Mouse (Mus musculus) heart, embryonic 14.5 days (tissue): ENCODE data around the gene Aurka. TPM values are rescaled to one million over a fixed set of nuclear protein-coding genes. Genes with fewer than 3 reads are reported as not detected.
A peak's percentile ranks its signal among the peaks of the same experiment; 100 is the strongest.

Experiments used
- ATAC-seq: fragments of 200-750 bp; cut with Nextera tagmentation; 2 replicates; pipeline ENCODE4 v1.8.0; 2017; ENCODE audit warnings: low read depth, moderate TSS enrichment; ENCODE audit not compliant: insufficient number of reproducible peaks, insufficient read depth, low FRiP score
- H3K27ac ChIP-seq, 2 experiments: fragments of 200-500 bp in 1 of 2; fragments of 300-500 bp in 1 of 2; sonication (generic) in 1 of 2; replicated peaks in 1 of 2; 2 replicates each; pipeline ENCODE4 v1.5.1; 2012 to 2014; ENCODE audit warnings: low read depth in 2 of 2, low read length in 2 of 2, control low read depth in 1 of 2, mild to moderate bottlenecking in 1 of 2, mixed read lengths in 1 of 2; ENCODE audit not compliant: control insufficient read depth in 1 of 2, insufficient read depth in 1 of 2
- H3K27me3 ChIP-seq: fragments of 300-500 bp; sonication (generic); 2 replicates; pipeline ENCODE4 v1.6.1; 2014; ENCODE audit warnings: mild to moderate bottlenecking, low read length, control low read depth; ENCODE audit not compliant: control insufficient read depth, insufficient read depth
- H3K36me3 ChIP-seq: fragments of 300-500 bp; sonication (generic); 2 replicates; pipeline ENCODE4 v1.6.1; 2014; ENCODE audit warnings: mild to moderate bottlenecking, control low read depth, low read length, mixed read lengths; ENCODE audit not compliant: control insufficient read depth, insufficient read depth
- H3K4me1 ChIP-seq, 2 experiments: fragments of 200-500 bp in 1 of 2; fragments of 300-500 bp in 1 of 2; sonication (generic) in 1 of 2; 2 replicates each; pipeline ENCODE4 v1.6.1; 2012 to 2014; ENCODE audit warnings: low read length in 2 of 2, control low read depth in 1 of 2, mixed read lengths in 1 of 2; ENCODE audit not compliant: control insufficient read depth in 2 of 2, insufficient read depth in 2 of 2
- H3K4me2 ChIP-seq: fragments of 300-500 bp; sonication (generic); 2 replicates; pipeline ENCODE4 v1.6.1; 2014; ENCODE audit warnings: mild to moderate bottlenecking, low read length
- H3K4me3 ChIP-seq, 2 experiments: fragments of 200-500 bp in 1 of 2; fragments of 300-500 bp in 1 of 2; sonication (generic) in 1 of 2; 2 replicates each; pipeline ENCODE4 v1.5.1; 2012 to 2014; ENCODE audit warnings: low read length in 2 of 2, mild to moderate bottlenecking in 2 of 2, control low read depth in 1 of 2, low read depth in 1 of 2, moderate library complexity in 1 of 2; ENCODE audit not compliant: control insufficient read depth in 1 of 2, insufficient read depth in 1 of 2
- H3K9ac ChIP-seq: fragments of 300-500 bp; sonication (generic); 2 replicates; pipeline ENCODE4 v1.6.1; 2014; ENCODE audit warnings: mild to moderate bottlenecking, low read length
- H3K9me3 ChIP-seq: fragments of 300-500 bp; sonication (generic); 2 replicates; pipeline ENCODE4 v1.6.1; 2016; ENCODE audit warnings: low read length, control low read depth; ENCODE audit not compliant: control insufficient read depth
- WGBS: fragments of 180-500 bp; shearing (Covaris S2); extraction: QIAGEN DNeasy Blood & Tissue Kit; methylation state at CpG from one replicate; pipeline ENCODE4 v1.1.7; 2014; 5-methylcytosine and 5-hydroxymethylcytosine counted together
- polyA plus RNA-seq: library from polyadenylated mRNA; unstranded; fragments of >200 nt; fragmentation: Nextera tagmentation; extraction: Ambion mirVana; gene quantifications from 2 replicates; pipeline ENCODE4 v1.2.1, GENCODE M21; 2014

The Aurka gene
- polyA plus RNA-seq, 1 experiment from 2014 or later = 88.9 TPM

DNA sequence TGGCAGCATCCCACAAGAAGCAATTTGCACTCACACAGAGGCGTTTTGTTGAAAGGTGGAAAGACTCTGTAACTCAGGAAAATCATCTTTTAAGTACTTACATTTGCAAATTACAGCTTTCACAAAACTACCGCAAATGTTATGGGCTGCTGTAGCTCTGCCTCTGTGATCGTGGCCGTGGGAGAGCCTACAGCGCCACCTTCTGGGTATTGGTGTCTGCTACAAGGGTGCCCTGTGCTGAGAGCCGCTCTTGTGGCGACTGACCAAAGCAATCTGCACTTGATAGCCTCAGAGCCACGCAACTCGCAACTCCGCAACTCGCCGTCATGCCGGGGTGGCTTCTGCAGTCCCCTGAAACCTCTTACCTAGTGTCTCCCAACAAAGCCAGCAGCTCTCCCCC lies 41.2 kb downstream of the Aurka start:
- WGBS = 8% methylated on average over 13 of the region's 13 CpGs
- ATAC-seq = no peak
- no peaks in the 10 kb centered on the region for H3K36me3 ChIP-seq
- peaks cover 13% of the 10 kb centered on the region; the same call in 1 of the 2 replicates for H3K27me3 ChIP-seq
- H3K27ac ChIP-seq = no peak overlapping the region
- H3K4me1 ChIP-seq = no peaks in the 10 kb centered on the region
- peak overlapping the region; percentile 24; the same call in 1 of the 2 replicates for H3K4me2 ChIP-seq
- no peak overlapping the region for H3K4me3 ChIP-seq
- H3K9me3 ChIP-seq = no peaks in the 10 kb centered on the region
- H3K9ac ChIP-seq = no peak overlapping the region

DNA sequence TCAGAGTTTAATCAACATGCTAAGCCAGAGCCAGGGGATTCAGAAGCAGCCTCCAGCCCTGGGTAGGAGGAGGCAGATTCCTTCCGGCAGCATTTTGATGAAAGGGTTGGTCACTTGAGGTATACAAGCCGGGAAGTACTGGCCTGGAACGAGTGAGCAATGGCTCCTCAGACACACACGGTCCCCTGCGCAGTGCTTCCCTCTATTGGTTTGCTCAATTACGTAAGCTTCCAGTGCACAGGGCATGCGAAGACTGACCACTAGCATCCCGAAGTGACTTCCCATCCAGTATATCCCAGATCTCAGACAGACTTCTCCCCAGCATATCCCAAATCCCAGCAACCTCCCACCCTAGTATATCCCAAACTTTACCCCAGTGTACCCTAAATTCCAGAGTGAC lies 42.1 kb downstream of the Aurka start:
- H3K9ac ChIP-seq = no peak overlapping the region
- H3K4me2 ChIP-seq = no peak overlapping the region
- peaks cover 13% of the 10 kb centered on the region; the same call in 1 of the 2 replicates for H3K27me3 ChIP-seq
- ATAC-seq = no peak
- no peak overlapping the region for H3K27ac ChIP-seq
- H3K9me3 ChIP-seq = no peaks in the 10 kb centered on the region
- H3K4me1 ChIP-seq = no peaks in the 10 kb centered on the region
- no peaks in the 10 kb centered on the region for H3K36me3 ChIP-seq
- 50% methylated on average over 8 of the region's 8 CpGs for WGBS
- no peak overlapping the region for H3K4me3 ChIP-seq

DNA sequence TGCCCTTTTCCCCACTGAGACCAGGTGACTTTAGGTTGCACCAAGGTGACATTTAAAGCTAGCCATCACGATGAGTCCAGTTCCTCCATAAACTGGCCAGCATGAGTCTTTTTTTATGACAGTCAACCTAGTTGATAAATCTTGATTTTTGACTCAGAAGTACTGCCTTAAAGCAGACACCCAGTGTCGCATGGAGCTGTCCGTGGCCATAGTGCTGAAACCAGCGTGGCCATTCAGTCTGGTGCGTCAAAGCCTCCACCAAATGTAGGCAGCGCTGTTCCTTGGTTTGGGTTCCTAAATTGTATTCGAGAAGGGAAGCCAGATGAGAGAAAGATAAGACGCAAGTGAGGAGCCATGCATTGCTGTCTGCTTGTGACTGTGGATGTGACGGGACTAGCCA lies 49.5 kb downstream of the Aurka start:
- no peak overlapping the region for H3K4me2 ChIP-seq
- ATAC-seq = no peak
- no peak overlapping the region for H3K9ac ChIP-seq
- WGBS = 14% methylated on average over 9 of the region's 9 CpGs
- no peaks in the 10 kb centered on the region for H3K27me3 ChIP-seq
- no peaks in the 10 kb centered on the region for H3K36me3 ChIP-seq
- no peak overlapping the region for H3K4me3 ChIP-seq
- no peaks in the 10 kb centered on the region for H3K9me3 ChIP-seq
- no peaks in the 10 kb centered on the region for H3K4me1 ChIP-seq
- no peak overlapping the region for H3K27ac ChIP-seq

DNA sequence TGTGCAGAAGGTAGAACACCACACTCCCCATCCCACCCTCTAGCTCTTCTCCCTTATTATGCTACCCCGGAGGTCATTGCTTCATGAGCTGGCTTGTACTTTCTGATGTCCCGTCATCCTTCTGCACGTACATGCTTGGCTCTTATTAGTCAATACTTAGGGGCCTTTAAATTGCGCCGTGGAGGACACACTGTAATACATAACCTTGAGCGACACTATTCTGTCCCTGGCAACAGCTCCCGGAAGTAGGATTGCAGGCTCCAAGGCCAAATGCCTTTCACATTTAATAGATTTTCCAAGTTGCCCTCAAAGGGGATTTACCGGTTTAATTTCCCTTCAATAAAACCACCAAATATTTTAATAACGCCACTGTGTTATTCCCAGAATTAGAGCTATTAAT lies 58.6 kb downstream of the Aurka start:
- 84% methylated on average over 9 of the region's 9 CpGs for WGBS
- Histone ChIP-seq H3K27ac (no peak overlapping the region), H3K9ac (no peak overlapping the region), H3K27me3 (no peaks in the 10 kb centered on the region), H3K4me3 (no peak overlapping the region), H3K4me1 (no peaks in the 10 kb centered on the region), H3K4me2 (no peak overlapping the region), H3K36me3 (no peaks in the 10 kb centered on the region), H3K9me3 (peaks cover 5% of the 10 kb centered on the region; the same call in 1 of the 2 replicates)
- no peak for ATAC-seq

DNA sequence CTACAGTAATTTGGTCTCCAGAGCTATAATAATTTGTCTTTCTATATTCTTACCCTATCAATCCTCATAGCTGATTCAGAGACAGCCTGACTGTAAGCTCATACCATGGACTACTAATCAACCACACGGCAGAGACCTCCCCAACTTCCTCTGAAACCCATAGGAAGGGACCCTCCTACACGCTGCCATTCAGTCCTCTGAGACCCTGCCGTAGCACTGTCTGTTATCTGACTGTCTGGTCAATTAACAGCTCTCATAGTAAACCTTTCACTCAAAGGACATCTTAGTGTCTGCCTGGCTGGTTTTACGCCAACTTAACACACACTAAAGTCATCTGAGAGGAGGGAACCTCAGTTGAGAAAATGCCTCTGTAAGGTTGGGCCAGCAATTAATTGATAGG lies 63.8 kb downstream of the Aurka start:
- WGBS = 57% methylated on average over 4 of the region's 4 CpGs

More for the DNA sequence above, 63.8 kb downstream of the Aurka start:
- no peak overlapping the region for H3K9ac ChIP-seq
- H3K27ac ChIP-seq = no peak overlapping the region
- no peak overlapping the region for H3K4me2 ChIP-seq
- H3K36me3 ChIP-seq = no peaks in the 10 kb centered on the region
- H3K27me3 ChIP-seq = no peaks in the 10 kb centered on the region
- no peak for ATAC-seq
- no peak overlapping the region for H3K4me3 ChIP-seq
- H3K9me3 ChIP-seq = no peaks in the 10 kb centered on the region
- H3K4me1 ChIP-seq = no peaks in the 10 kb centered on the region

Other genes with a start within 250 kb of the Aurka start
- gene Mc3r, start 122.0 kb downstream of the Aurka start, polyA plus RNA-seq = not detected in 2 replicates
- 10.4 and 13.1 TPM in 2 replicates for gene Fam210b, start 25.0 kb downstream of the Aurka start, polyA plus RNA-seq
- gene Cstf1, start 146 bp upstream of the Aurka start, polyA plus RNA-seq = 28.1 and 30.3 TPM in 2 replicates
- 0.27 and 0.30 TPM in 2 replicates for gene Cass4, start 23.3 kb upstream of the Aurka start, polyA plus RNA-seq
- 48.3 and 49.5 TPM in 2 replicates for gene Rtf2, start 70.0 kb upstream of the Aurka start, polyA plus RNA-seq
- 0.61 and 0.71 TPM in 2 replicates for gene Gcnt7, start 88.1 kb upstream of the Aurka start, polyA plus RNA-seq
- 0.31 TPM in 1 of 2 replicates, not detected in the other for gene Fam209, start 102.0 kb upstream of the Aurka start, polyA plus RNA-seq
- not detected in 2 replicates for gene Tfap2c, start 179.1 kb upstream of the Aurka start, polyA plus RNA-seq